Mouse (Mus musculus) retina, adult 2 months (tissue): ENCODE measurements around the gene Coq8b.
A peak's percentile ranks its signal among the peaks of the same experiment; 100 is the strongest.
"Not testable (repeated sequence)": the region's sequence is repeated elsewhere in the genome, so short reads cannot be mapped to it uniquely, and the experiment has no call there.

Experiments used
- DNase-seq: peaks from one replicate; pipeline ENCODE4 v3.0.0-alpha.2; 2012; ENCODE audit warnings: low read depth, low spot score

The Coq8b gene

GRCm38 (mm10) chr7:27228865-27229264 lies 4.0 kb upstream of the Coq8b start:
- no peak for DNase-seq

GRCm38 (mm10) chr7:27230781-27231180 lies 2.0 kb upstream of the Coq8b start:
- DNase-seq: no peak

GRCm38 (mm10) chr7:27231693-27232331 lies 1.0 kb upstream of the Coq8b start:
- DNase-seq: no peak

GRCm38 (mm10) chr7:27233300-27233699 lies 477 bp downstream of the Coq8b start:
- no peak for DNase-seq

- DNase-seq: no peak
These were observed 2.9 kb downstream of the Coq8b start for GRCm38 (mm10) chr7:27235726-27236125.

GRCm38 (mm10) chr7:27237527-27237926 lies 4.7 kb downstream of the Coq8b start:
- no peak for DNase-seq

- no peak for DNase-seq
These were observed 5.7 kb downstream of the Coq8b start for GRCm38 (mm10) chr7:27238568-27238967.

GRCm38 (mm10) chr7:27243211-27243610 lies 10.4 kb downstream of the Coq8b start:
- no peak for DNase-seq

- DNase-seq: not testable (repeated sequence)
These were observed 11.3 kb downstream of the Coq8b start for GRCm38 (mm10) chr7:27244088-27244487.

- DNase-seq: no peak
These were observed 16.3 kb downstream of the Coq8b start for GRCm38 (mm10) chr7:27249146-27249545.

- DNase-seq: no peak
These were observed 17.1 kb downstream of the Coq8b start for GRCm38 (mm10) chr7:27249928-27250327.

GRCm38 (mm10) chr7:27251946-27252345 lies 19.1 kb downstream of the Coq8b start:
- no peak for DNase-seq

- DNase-seq: no peak
These were observed 22.9 kb downstream of the Coq8b start for GRCm38 (mm10) chr7:27255721-27256120.

GRCm38 (mm10) chr7:27257046-27257851 lies 24.4 kb downstream of the Coq8b start:
- DNase-seq: no peak

- DNase-seq: no peak
These were observed 25.0 kb downstream of the Coq8b start for GRCm38 (mm10) chr7:27257852-27258204.

GRCm38 (mm10) chr7:27258205-27258899 lies 25.5 kb downstream of the Coq8b start, which contains the start of gene Numbl:
TSS of gene Numbl (plus strand) at chr7:27258433.
- peak; percentile 89 for DNase-seq

GRCm38 (mm10) chr7:27259271-27259721 lies 26.5 kb downstream of the Coq8b start:
- DNase-seq: no peak

GRCm38 (mm10) chr7:27259771-27260170 lies 26.9 kb downstream of the Coq8b start:
- no peak for DNase-seq

- DNase-seq: no peak
These were observed 28.0 kb downstream of the Coq8b start for GRCm38 (mm10) chr7:27260856-27261255.

- DNase-seq: no peak
These were observed 29.1 kb downstream of the Coq8b start for GRCm38 (mm10) chr7:27261888-27262287.

- no peak for DNase-seq
These were observed 31.9 kb downstream of the Coq8b start for GRCm38 (mm10) chr7:27264761-27265160.

- no peak for DNase-seq
These were observed 33.8 kb downstream of the Coq8b start for GRCm38 (mm10) chr7:27266515-27267128.
